Mouse (Mus musculus) forebrain, embryonic 14.5 days (tissue): ENCODE data around the gene Nup133. TPM values are rescaled to one million over a fixed set of nuclear protein-coding genes. Genes with fewer than 3 reads are reported as not detected.
"Not testable (repeated sequence)": the region's sequence is repeated elsewhere in the genome, so short reads cannot be mapped to it uniquely, and the experiment has no call there.

ENCODE experiments used
- ATAC-seq: fragments of 200-750 bp; cut with Nextera tagmentation; 2 replicates; pipeline ENCODE4 v1.8.0; 2017; ENCODE audit warnings: mild to moderate bottlenecking, moderate library complexity
- DNase-seq: peaks from one replicate; pipeline ENCODE4 v3.0.0-alpha.2; 2015; ENCODE audit warnings: low spot score
- H3K27ac ChIP-seq: fragments of 300-500 bp; sonication (generic); 2 replicates; pipeline ENCODE4 v1.5.1; 2014; ENCODE audit warnings: low read depth, mild to moderate bottlenecking, control low read depth, low read length, moderate library complexity
- H3K27me3 ChIP-seq: fragments of 300-500 bp; sonication (generic); replicated peaks from 2 replicates; pipeline ENCODE4 v1.6.1; 2014; ENCODE audit warnings: low read length, control low read depth, mixed read lengths; ENCODE audit not compliant: control insufficient read depth, insufficient read depth
- H3K36me3 ChIP-seq: fragments of 300-500 bp; sonication (generic); 2 replicates; pipeline ENCODE4 v1.6.1; 2014; ENCODE audit warnings: low read length, control low read depth; ENCODE audit not compliant: control insufficient read depth, insufficient read depth
- H3K4me1 ChIP-seq: fragments of 300-500 bp; sonication (generic); 2 replicates; pipeline ENCODE4 v1.6.1; 2014; ENCODE audit warnings: antibody characterized with exemption, low read length, control low read depth; ENCODE audit not compliant: control insufficient read depth, insufficient read depth
- H3K4me2 ChIP-seq: fragments of 300-500 bp; sonication (generic); 2 replicates; pipeline ENCODE4 v1.6.1; 2014; ENCODE audit warnings: mild to moderate bottlenecking, control low read depth, low read length
- H3K4me3 ChIP-seq: fragments of 300-500 bp; sonication (generic); 2 replicates; pipeline ENCODE4 v1.5.1; 2014; ENCODE audit warnings: low read depth, low read length, control low read depth
- H3K9ac ChIP-seq: fragments of 300-500 bp; sonication (generic); 2 replicates; pipeline ENCODE4 v1.6.1; 2014; ENCODE audit warnings: mild to moderate bottlenecking, low read length, control low read depth, moderate library complexity
- H3K9me3 ChIP-seq: fragments of 300-500 bp; sonication (generic); replicated peaks from 2 replicates; pipeline ENCODE4 v1.6.1; 2016; ENCODE audit warnings: low read length, control low read depth, mixed read lengths; ENCODE audit not compliant: control insufficient read depth
- WGBS: fragments of 180-500 bp; shearing (Covaris S2); extraction: QIAGEN DNeasy Blood & Tissue Kit; methylation state at CpG from one replicate; pipeline ENCODE4 v1.1.7; 2014; 5-methylcytosine and 5-hydroxymethylcytosine counted together
- polyA plus RNA-seq: library from polyadenylated mRNA; unstranded; fragments of >200 nt; fragmentation: Nextera tagmentation; extraction: Ambion mirVana; gene quantifications from 2 replicates; pipeline ENCODE4 v1.2.1, GENCODE M21; 2014

The Nup133 gene
- polyA plus RNA-seq, 1 experiment from 2014 or later, result 34.3 TPM

DNA sequence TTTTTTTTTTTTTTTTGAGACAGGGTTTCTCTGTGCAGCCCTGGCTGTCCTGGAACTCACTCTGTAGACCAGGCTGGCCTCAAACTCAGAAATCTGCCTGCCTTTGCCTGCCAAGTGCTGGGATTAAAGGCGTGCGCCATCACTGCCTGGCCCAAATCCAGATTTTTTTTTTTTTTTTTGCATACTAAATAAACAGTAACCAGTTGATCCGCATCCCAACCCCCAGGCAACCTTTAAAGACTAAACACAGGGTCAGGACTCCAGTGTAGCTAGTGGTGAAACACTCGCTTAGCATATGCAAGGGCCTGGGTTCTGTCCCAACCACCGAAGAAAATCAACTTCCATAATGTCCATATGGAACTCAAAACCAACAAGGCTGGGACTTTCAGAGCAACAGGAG is 11.5 kb upstream of the Nup133 start:
- WGBS, result 69% methylated on average over 5 of the region's 5 CpGs
- H3K27ac ChIP-seq, H3K4me2 ChIP-seq, ATAC-seq, H3K27me3 ChIP-seq, DNase-seq, H3K9me3 ChIP-seq, H3K9ac ChIP-seq, H3K4me1 ChIP-seq, H3K4me3 ChIP-seq: not testable (repeated sequence)
- H3K36me3 ChIP-seq, result peaks cover 31% of the 10 kb centered on the region

DNA sequence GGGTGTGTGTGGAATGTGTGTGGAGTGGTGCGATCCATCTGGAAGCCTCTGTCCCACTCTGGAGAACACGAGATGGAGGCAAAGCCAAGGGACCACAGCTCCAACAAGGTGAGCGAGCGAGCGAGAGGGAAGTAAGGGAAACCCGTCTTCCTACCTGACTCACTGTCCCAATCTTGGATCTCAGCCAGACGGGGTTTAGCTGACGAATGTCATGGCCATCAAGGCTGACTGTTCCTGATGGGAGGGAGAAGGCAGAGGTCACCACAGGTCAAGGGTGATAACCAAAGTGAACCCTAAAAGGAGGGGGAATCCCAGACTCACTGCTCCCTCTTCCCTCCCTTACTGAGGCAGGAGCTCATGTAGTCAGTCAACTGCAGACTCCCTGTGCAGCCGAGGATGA is 11.0 kb upstream of the Nup133 start:
- 89% methylated on average over 9 of the region's 9 CpGs for WGBS
- H3K4me3 ChIP-seq, result no peak overlapping the region

DNA sequence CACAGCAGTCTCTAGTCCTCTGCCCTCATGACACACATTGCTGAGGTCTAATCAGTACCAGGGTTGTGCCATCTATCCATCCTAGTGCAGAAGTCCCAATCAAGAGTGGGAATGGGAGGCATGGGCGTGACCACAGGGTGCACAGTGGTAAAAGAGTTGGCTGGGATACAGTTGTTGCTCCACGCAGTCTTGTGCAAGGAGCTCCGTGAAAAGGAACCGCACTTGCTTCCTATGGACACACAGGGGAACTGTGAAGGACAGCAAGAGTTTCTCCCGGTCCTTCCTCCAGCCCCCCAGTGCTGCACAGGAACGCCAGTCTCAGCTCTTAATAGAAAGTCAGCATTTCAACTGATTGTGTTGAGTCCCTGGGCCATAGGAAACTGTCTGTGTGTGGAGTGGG is 10.4 kb upstream of the Nup133 start:
- Histone ChIP-seq H3K27ac (no peak overlapping the region), H3K36me3 (peaks cover 31% of the 10 kb centered on the region), H3K9me3 (no peaks in the 10 kb centered on the region), H3K4me3 (no peak overlapping the region), H3K4me2 (no peak overlapping the region), H3K27me3 (no peaks in the 10 kb centered on the region), H3K9ac (no peak overlapping the region), H3K4me1 (no peaks in the 10 kb centered on the region)
- no peak for ATAC-seq
- 88% methylated on average over 6 of the region's 6 CpGs for whole genome bisulfite sequencing
- DNase-seq, result no peak

More for the DNA sequence above, 11.0 kb upstream of the Nup133 start:
- Histone ChIP-seq H3K9me3 (no peaks in the 10 kb centered on the region), H3K4me1 (no peaks in the 10 kb centered on the region), H3K27ac (no peak overlapping the region), H3K4me2 (no peak overlapping the region), H3K9ac (no peak overlapping the region), H3K36me3 (peaks cover 31% of the 10 kb centered on the region), H3K27me3 (no peaks in the 10 kb centered on the region)
- DNase-seq (no peak), ATAC-seq (no peak)

DNA sequence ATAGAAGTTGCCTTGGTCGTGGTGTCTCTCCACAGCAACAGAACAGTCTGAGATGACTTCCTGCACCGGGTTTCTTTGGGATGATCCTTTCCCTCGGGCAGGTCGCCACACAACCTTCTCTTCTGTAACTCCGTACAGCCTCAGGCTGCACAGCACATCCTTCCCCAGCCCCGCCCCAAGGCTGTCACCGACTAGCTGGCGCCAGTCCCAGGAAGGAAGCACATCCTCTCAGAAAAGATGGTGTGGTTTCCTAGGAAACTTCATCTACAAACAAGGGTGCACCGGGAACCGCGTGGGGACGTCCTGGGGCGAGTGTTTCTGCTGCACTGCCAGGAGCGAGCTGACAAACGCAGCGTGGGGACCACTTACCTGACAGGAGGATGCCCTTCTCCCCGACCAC is 9.1 kb upstream of the Nup133 start:
- H3K36me3 ChIP-seq, result peaks cover 37% of the 10 kb centered on the region
- ATAC-seq (no peak), DNase-seq (peak; percentile 23)
- H3K27ac ChIP-seq, result no peak overlapping the region
- no peak overlapping the region for H3K4me3 ChIP-seq
- H3K4me1 ChIP-seq, result no peaks in the 10 kb centered on the region
- no peak overlapping the region for H3K4me2 ChIP-seq
- no peaks in the 10 kb centered on the region for H3K27me3 ChIP-seq
- no peaks in the 10 kb centered on the region for H3K9me3 ChIP-seq
- no peak overlapping the region for H3K9ac ChIP-seq
- 75% methylated on average over 17 of the region's 17 CpGs for WGBS

DNA sequence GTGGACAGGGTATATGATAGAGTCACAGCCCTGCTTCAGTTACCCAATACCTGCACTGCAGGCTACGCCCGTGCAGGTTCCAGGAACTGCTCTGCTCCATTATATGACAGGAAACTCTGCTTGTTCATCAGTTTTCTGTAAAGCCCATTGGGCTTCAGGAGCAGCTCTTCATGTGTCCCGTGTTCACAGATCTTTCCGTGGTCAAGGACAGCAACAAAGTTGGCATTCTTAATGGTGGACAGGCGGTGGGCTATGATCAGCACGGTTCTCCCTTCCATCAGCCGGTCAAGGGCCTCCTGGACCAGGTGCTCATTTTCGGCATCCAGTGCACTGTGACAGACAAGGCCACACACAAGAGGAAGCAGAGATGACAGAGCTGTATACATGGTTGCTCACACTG is 5.2 kb upstream of the Nup133 start:
- 90% methylated on average over 8 of the region's 8 CpGs for WGBS
- no peak for ATAC-seq
- no peak overlapping the region for H3K27ac ChIP-seq
- H3K4me3 ChIP-seq, result no peak overlapping the region
- H3K4me2 ChIP-seq, result no peak overlapping the region
- H3K36me3 ChIP-seq, result peaks cover 34% of the 10 kb centered on the region
- no peak for DNase-seq
- 0 out of 2 replicates have a peak, but pooled peaks cover 4% of the 10 kb centered on the region for H3K4me1 ChIP-seq
- no peaks in the 10 kb centered on the region for H3K9me3 ChIP-seq
- H3K27me3 ChIP-seq, result no peaks in the 10 kb centered on the region
- H3K9ac ChIP-seq, result no peak overlapping the region

DNA sequence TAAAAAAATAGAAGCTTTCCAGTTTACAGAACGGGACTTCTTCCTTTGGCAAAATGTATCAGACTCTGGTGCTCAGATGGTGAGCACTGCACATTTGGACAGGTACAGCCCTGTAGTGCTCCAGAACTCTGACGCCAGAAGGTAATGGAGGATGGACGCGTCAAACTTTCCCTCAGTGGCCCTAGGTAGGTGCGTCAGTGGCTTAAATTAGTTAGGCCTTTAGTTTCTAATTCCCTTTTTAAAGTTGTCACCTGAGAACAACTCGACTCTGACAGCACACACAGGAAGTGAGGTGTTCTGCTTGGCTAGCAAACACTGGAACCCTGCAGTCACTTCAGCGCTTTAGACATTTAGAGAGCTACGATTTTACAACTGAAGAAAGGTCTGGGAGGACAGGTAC is 4.6 kb upstream of the Nup133 start:
- H3K27ac ChIP-seq, result no peak overlapping the region
- no peak for ATAC-seq
- H3K4me3 ChIP-seq, result no peak overlapping the region

DNA sequence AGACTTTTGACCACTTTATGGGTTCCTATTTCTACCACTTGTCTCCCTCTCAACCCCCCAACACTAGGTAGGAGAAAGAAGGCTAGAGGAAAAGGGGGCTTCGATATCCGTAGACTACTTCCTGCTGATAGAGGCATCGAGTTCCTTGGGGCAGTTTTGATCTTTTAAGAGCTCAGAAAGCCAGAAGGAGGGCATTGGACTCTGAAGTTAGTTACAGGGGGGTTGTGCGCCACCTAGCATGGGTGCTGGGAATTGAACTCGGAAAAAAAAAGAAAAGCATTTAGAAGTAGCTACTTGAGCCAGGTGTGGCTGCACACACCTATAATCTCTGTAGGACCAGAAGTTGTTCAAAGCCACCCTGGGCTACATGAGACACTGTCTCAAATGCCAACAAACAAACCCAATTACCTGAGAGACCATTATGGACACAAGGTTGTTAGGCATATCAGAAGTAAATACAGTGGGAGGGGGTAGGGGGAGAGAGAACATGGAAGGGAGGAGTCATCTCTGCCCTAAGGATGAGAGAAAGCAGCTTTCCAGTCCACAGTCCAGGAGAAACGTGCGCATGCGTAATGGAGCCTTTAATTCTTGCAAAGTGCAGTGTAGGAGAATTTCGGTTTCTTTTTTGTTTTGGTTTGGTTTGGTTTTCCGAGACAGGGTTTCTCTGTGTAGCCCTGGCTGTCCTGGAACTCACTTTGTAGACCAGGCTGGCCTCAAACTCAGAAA is 1.2 kb upstream of the Nup133 start:
- ATAC-seq, result no peak
- 31% methylated on average over 10 of the region's 10 CpGs for WGBS
- peaks cover 30% of the 10 kb centered on the region for H3K36me3 ChIP-seq
- peak overlapping the region; percentile 87 for H3K9ac ChIP-seq
- H3K9me3 ChIP-seq, result no peaks in the 10 kb centered on the region
- no peak overlapping the region for H3K27ac ChIP-seq
- peak overlapping the region; percentile 99 for H3K4me2 ChIP-seq
- DNase-seq, result peak; percentile 63
- H3K4me3 ChIP-seq, result peak overlapping the region; percentile 100
- H3K4me1 ChIP-seq, result peaks cover 9% of the 10 kb centered on the region
- H3K27me3 ChIP-seq, result no peaks in the 10 kb centered on the region

More for the DNA sequence above, 4.6 kb upstream of the Nup133 start:
- DNase-seq, result no peak
- no peak overlapping the region for H3K9ac ChIP-seq
- H3K27me3 ChIP-seq, result no peaks in the 10 kb centered on the region
- H3K9me3 ChIP-seq, result no peaks in the 10 kb centered on the region
- H3K4me2 ChIP-seq, result no peak overlapping the region
- H3K4me1 ChIP-seq, result 0 out of 2 replicates have a peak, but pooled peaks cover 4% of the 10 kb centered on the region
- whole genome bisulfite sequencing, result 90% methylated on average over 8 of the region's 8 CpGs
- H3K36me3 ChIP-seq, result peaks cover 32% of the 10 kb centered on the region

DNA sequence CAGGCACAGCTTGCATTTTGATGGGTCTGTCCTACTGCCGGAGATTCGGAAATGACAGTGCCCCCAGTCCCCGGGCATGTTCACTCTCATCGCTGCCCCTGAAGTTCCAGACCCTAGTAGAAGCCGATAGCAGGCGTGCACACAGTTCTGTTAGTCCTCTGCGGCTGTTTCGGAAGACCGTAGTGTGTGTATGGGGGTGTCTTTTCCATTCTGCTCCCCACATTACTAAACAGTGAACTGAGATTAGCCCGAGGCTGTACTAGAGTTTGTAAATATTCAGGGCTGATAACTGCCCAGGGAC is 571 bp upstream of the Nup133 start:
- Histone ChIP-seq H3K27me3 (no peaks in the 10 kb centered on the region), H3K27ac (peak overlapping the region; percentile 77), H3K9me3 (no peaks in the 10 kb centered on the region), H3K4me1 (peaks cover 9% of the 10 kb centered on the region), H3K36me3 (peaks cover 32% of the 10 kb centered on the region), H3K4me2 (peak overlapping the region; percentile 99), H3K4me3 (peak overlapping the region; percentile 100), H3K9ac (peak overlapping the region; percentile 87)
- WGBS, result 3% methylated on average over 10 of the region's 10 CpGs
- DNase-seq (peak; percentile 0), ATAC-seq (no peak; the same call in 1 of the 2 replicates)

DNA sequence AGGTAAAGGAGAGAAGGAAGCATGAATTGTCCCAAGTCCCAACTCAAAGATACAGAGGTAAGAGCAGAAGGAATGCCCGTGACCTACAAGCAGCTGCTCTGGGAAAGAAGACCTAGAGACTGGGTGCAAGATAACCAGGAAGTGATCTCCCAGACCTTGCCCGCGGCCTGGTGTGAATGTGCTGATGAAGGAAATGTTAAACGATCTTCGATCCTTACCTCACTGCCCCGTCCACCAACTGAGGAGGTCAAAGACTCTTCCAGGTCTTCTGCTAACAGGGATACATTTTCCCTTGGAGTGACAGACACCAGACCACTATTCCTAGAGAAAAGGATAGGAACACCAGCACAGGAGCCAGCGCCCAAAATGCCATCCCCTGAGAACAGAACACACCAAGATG is 20.0 kb downstream of the Nup133 start:
- Histone ChIP-seq H3K4me3 (no peak overlapping the region), H3K9ac (no peak overlapping the region), H3K36me3 (peaks cover 75% of the 10 kb centered on the region), H3K27ac (no peak overlapping the region), H3K4me1 (no peaks in the 10 kb centered on the region), H3K9me3 (no peaks in the 10 kb centered on the region), H3K27me3 (no peaks in the 10 kb centered on the region), H3K4me2 (no peak overlapping the region)
- no peak for DNase-seq
- 94% methylated on average over 7 of the region's 7 CpGs for WGBS
- ATAC-seq, result no peak
